Mouse (Mus musculus): Measurements from ENCODE around the gene Zfp609. TPM values are rescaled to one million over a fixed set of nuclear protein-coding genes. Genes with fewer than 3 reads are reported as not detected.

Zfp609 gene
- polyA plus RNA-seq, 1 experiment: 6.1 TPM

- Histone ChIP-seq H3K27me3 (ENCODE audit: control insufficient read depth, insufficient read depth, low read length) (no peaks in the 10 kb centered on the region), H3K4me1 (ENCODE audit: control insufficient read depth, insufficient read depth, insufficient read length, low read length) (no peaks in the 10 kb centered on the region), H3K27ac (ENCODE audit: insufficient read depth, low read depth, low read length) (no peak overlapping the region), H3K4me3 (ENCODE audit: low read depth, low read length) (no peak overlapping the region), H3K36me3 (ENCODE audit: control insufficient read depth, insufficient read depth, low read length) (peaks cover 19% of the 10 kb centered on the region)
- WGBS: 64% methylated on average over 10 of the region's 10 CpGs
- TF ChIP-seq CTCF (IDR thresholded peaks at IDR 0.05; ENCODE audit: extremely low read depth, insufficient read length, insufficient replicate concordance, low read depth, low read length): no peak
- no peak for TF ChIP-seq POLR2A (IDR thresholded peaks at IDR 0.05; ENCODE audit: low read depth, low read length)
These were observed 7.4 kb upstream of the Zfp609 start for GRCm38 (mm10) chr9:65834628-65835354.

- no peaks in the 10 kb centered on the region; the same call in 1 of the 2 replicates for H3K4me1 ChIP-seq (ENCODE audit: control insufficient read depth, insufficient read depth, insufficient read length, low read length)
- H3K36me3 ChIP-seq (ENCODE audit: control insufficient read depth, insufficient read depth, low read length): peaks cover 19% of the 10 kb centered on the region
- no peak overlapping the region for H3K27ac ChIP-seq (ENCODE audit: insufficient read depth, low read depth, low read length)
- no peak overlapping the region for H3K4me3 ChIP-seq (ENCODE audit: low read depth, low read length)
- H3K27me3 ChIP-seq (ENCODE audit: control insufficient read depth, insufficient read depth, low read length): no peaks in the 10 kb centered on the region
- TF ChIP-seq CTCF (IDR thresholded peaks at IDR 0.05; ENCODE audit: extremely low read depth, insufficient read length, insufficient replicate concordance, low read depth, low read length) (no peak), POLR2A (IDR thresholded peaks at IDR 0.05; ENCODE audit: low read depth, low read length) (no peak)
These were observed 6.3 kb upstream of the Zfp609 start for GRCm38 (mm10) chr9:65833640-65834039.

GRCm38 (mm10) chr9:65833230-65833629 is 5.9 kb upstream of the Zfp609 start:
- Histone ChIP-seq H3K36me3 (ENCODE audit: control insufficient read depth, insufficient read depth, low read length) (peaks cover 17% of the 10 kb centered on the region), H3K4me3 (ENCODE audit: low read depth, low read length) (no peak overlapping the region), H3K27ac (ENCODE audit: insufficient read depth, low read depth, low read length) (no peak overlapping the region), H3K27me3 (ENCODE audit: control insufficient read depth, insufficient read depth, low read length) (no peaks in the 10 kb centered on the region), H3K4me1 (ENCODE audit: control insufficient read depth, insufficient read depth, insufficient read length, low read length) (no peaks in the 10 kb centered on the region; the same call in 1 of the 2 replicates)
- WGBS: 96% methylated on average over 2 of the region's 2 CpGs
- TF ChIP-seq CTCF (IDR thresholded peaks at IDR 0.05; ENCODE audit: extremely low read depth, insufficient read length, insufficient replicate concordance, low read depth, low read length): no peak
- TF ChIP-seq POLR2A (IDR thresholded peaks at IDR 0.05; ENCODE audit: low read depth, low read length): no peak

- H3K36me3 ChIP-seq (ENCODE audit: control insufficient read depth, insufficient read depth, low read length): peaks cover 9% of the 10 kb centered on the region
- H3K4me1 ChIP-seq (ENCODE audit: control insufficient read depth, insufficient read depth, insufficient read length, low read length): no peaks in the 10 kb centered on the region; the same call in none of the 2 replicates
- WGBS: 29% methylated on average over 2 of the region's 2 CpGs
- H3K27me3 ChIP-seq (ENCODE audit: control insufficient read depth, insufficient read depth, low read length): no peaks in the 10 kb centered on the region
- H3K27ac ChIP-seq (ENCODE audit: insufficient read depth, low read depth, low read length): no peak overlapping the region
- TF ChIP-seq CTCF (IDR thresholded peaks at IDR 0.05; ENCODE audit: extremely low read depth, insufficient read length, insufficient replicate concordance, low read depth, low read length) (no peak), POLR2A (IDR thresholded peaks at IDR 0.05; ENCODE audit: low read depth, low read length) (no peak)
- H3K4me3 ChIP-seq (ENCODE audit: low read depth, low read length): no peak overlapping the region
These were observed 4.7 kb upstream of the Zfp609 start for GRCm38 (mm10) chr9:65832041-65832440.

- H3K4me1 ChIP-seq (ENCODE audit: control insufficient read depth, insufficient read depth, insufficient read length, low read length): peaks cover 1% of the 10 kb centered on the region
- H3K27ac ChIP-seq (ENCODE audit: insufficient read depth, low read depth, low read length): no peak overlapping the region
- 50% methylated on average over 4 of the region's 4 CpGs for WGBS
- H3K4me3 ChIP-seq (ENCODE audit: low read depth, low read length): no peak overlapping the region
- H3K27me3 ChIP-seq (ENCODE audit: control insufficient read depth, insufficient read depth, low read length): no peaks in the 10 kb centered on the region
- TF ChIP-seq POLR2A (IDR thresholded peaks at IDR 0.05; ENCODE audit: low read depth, low read length): no peak
- peaks cover 6% of the 10 kb centered on the region for H3K36me3 ChIP-seq (ENCODE audit: control insufficient read depth, insufficient read depth, low read length)
These were observed 3.8 kb upstream of the Zfp609 start for GRCm38 (mm10) chr9:65831164-65831563.

GRCm38 (mm10) chr9:65830255-65830654 is 2.9 kb upstream of the Zfp609 start:
- Histone ChIP-seq H3K27ac (ENCODE audit: insufficient read depth, low read depth, low read length) (no peak overlapping the region), H3K36me3 (ENCODE audit: control insufficient read depth, insufficient read depth, low read length) (peaks cover 6% of the 10 kb centered on the region), H3K4me3 (ENCODE audit: low read depth, low read length) (no peak overlapping the region), H3K27me3 (ENCODE audit: control insufficient read depth, insufficient read depth, low read length) (no peaks in the 10 kb centered on the region), H3K4me1 (ENCODE audit: control insufficient read depth, insufficient read depth, insufficient read length, low read length) (peaks cover 5% of the 10 kb centered on the region)
- 92% methylated on average over 4 of the region's 4 CpGs for WGBS
- TF ChIP-seq POLR2A (IDR thresholded peaks at IDR 0.05; ENCODE audit: low read depth, low read length): no peak
- no peak for TF ChIP-seq CTCF (IDR thresholded peaks at IDR 0.05; ENCODE audit: extremely low read depth, insufficient read length, insufficient replicate concordance, low read depth, low read length)

GRCm38 (mm10) chr9:65829410-65829809 is 2.0 kb upstream of the Zfp609 start:
- H3K27me3 ChIP-seq (ENCODE audit: control insufficient read depth, insufficient read depth, low read length): no peaks in the 10 kb centered on the region
- peaks cover 5% of the 10 kb centered on the region for H3K4me1 ChIP-seq (ENCODE audit: control insufficient read depth, insufficient read depth, insufficient read length, low read length)
- peaks cover 5% of the 10 kb centered on the region for H3K36me3 ChIP-seq (ENCODE audit: control insufficient read depth, insufficient read depth, low read length)
- no peak overlapping the region for H3K4me3 ChIP-seq (ENCODE audit: low read depth, low read length)
- 96% methylated on average over 1 of the region's 2 CpGs for WGBS
- H3K27ac ChIP-seq (ENCODE audit: insufficient read depth, low read depth, low read length): no peak overlapping the region
- TF ChIP-seq POLR2A (IDR thresholded peaks at IDR 0.05; ENCODE audit: low read depth, low read length) (no peak), CTCF (IDR thresholded peaks at IDR 0.05; ENCODE audit: extremely low read depth, insufficient read length, insufficient replicate concordance, low read depth, low read length) (no peak)
